Mouse (Mus musculus): ENCODE measurements at regions not wholly inside any gene's neighbourhood (a gene's known extent, or its start where the extent isn't known, plus 50 kb on each side); places are given as distances from the start of the nearest gene placed in this dataset.

GRCm38 (mm10) chr11:111828455-111828854 lies 762.5 kb downstream of the Kcnj2 start:
- no peak for TF ChIP-seq POLR2A (IDR thresholded peaks at IDR 0.05; ENCODE audit: insufficient read length, low read depth)
- TF ChIP-seq TCF3 (IDR thresholded peaks at IDR 0.05; ENCODE audit: insufficient read length, low read depth): no peak
- no peak for TF ChIP-seq E2F4 (IDR thresholded peaks at IDR 0.05; ENCODE audit: insufficient read depth)
- TF ChIP-seq TCF12 (IDR thresholded peaks at IDR 0.05; ENCODE audit: insufficient read depth, poor library complexity, severe bottlenecking): no peak
- no peak for TF ChIP-seq MYOD1 (IDR thresholded peaks at IDR 0.05; ENCODE audit: control insufficient read depth in 1 of 3, insufficient read length in 2 of 3, low read depth in 2 of 3)
- no peak for TF ChIP-seq USF1 (IDR thresholded peaks at IDR 0.05; ENCODE audit: low read depth)
- TF ChIP-seq MAX (IDR thresholded peaks at IDR 0.05; ENCODE audit: low read depth): no peak
- TF ChIP-seq CEBPB (IDR thresholded peaks at IDR 0.05; ENCODE audit: insufficient read depth, poor library complexity, severe bottlenecking): no peak
- no peak for TF ChIP-seq REST (IDR thresholded peaks at IDR 0.05; ENCODE audit: insufficient read depth, insufficient read length)
- TF ChIP-seq POLR2AphosphoS2 (IDR thresholded peaks at IDR 0.05; ENCODE audit: insufficient read length, low read depth): no peak
- no peak for TF ChIP-seq MYOG (IDR thresholded peaks at IDR 0.05; ENCODE audit: control insufficient read depth in 1 of 3, insufficient read depth in 1 of 3, insufficient read length in 2 of 3, low read depth in 2 of 3)
